Mouse (Mus musculus): Measurements from ENCODE around the gene Actl6b. TPM values are rescaled to one million over a fixed set of nuclear protein-coding genes. Genes with fewer than 3 reads are reported as not detected.

The Actl6b gene
- 35.3 and 37.2 TPM in 2 replicates for polyA plus RNA-seq (2012; rRNA removed)

DNA sequence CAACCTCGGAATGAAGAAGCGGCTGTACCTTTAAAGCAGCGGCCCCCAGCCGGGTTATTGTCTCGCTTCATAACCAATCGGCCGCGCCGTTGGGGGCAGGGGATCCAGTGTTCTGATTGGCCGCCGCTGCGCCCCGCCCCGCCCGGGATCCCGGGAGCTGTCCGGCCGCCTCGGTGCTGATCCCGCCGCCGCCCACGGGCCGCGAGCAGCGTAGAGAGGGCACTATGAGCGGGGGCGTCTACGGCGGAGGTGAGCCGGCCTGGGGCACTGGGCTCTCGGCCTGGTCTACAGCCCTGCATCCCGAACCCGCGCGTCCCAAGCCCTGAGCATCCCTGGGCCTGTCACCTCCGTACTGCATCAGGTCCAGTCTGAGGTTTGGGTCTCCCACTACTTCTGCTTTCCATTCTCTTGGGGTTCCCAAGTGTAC lies at the start of gene Actl6b:
Actl6b (plus strand) TSS at position 107 of the 427 bp plus-strand sequence.

GRCm38 (mm10) chr5:137518436-137518835 lies 34.9 kb upstream of the Actl6b start, which contains the start of gene Gigyf1:
Gene Gigyf1 (plus strand): TSS chr5:137518548.

DNA sequence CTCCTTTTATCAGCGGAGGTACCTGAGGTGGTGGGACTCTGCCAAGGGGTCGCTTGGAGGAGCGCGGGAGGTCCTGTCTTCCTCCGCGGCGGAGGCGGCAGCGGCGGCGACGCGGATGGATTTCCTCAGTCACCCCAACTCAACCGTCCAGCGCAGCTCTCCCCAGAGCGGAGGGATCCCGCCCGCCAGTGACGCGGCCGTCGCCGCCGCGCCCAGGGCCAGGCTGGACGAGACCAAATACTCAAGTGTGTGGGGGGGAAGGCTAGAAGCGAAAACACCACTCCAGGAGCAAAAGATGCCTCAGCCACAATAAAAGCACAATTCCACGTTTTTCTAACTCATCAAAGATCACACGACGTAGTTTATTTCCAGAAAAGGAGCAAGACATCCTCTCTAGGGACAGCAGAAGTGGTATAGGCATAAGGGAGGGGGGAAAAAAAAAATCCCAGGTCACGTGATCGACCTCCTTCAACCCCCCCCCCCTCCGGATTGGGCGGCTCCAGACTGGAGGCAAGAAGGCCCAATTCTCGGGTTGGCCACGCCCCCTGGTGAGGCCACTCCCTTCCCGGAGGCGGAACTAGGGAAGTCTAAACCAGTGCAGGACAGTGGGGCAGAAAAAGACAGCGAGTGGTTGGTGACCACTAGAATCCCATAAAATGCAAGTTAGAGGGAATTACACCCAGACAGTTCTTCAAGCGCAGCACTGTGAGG lies 20.0 kb upstream of the Actl6b start, which contains the start of the genes Epo and Gnb2:
Epo (minus strand) TSS at position 126 of the 711 bp plus-strand sequence.
Gnb2 (minus strand) TSS at position 394 of the 711 bp plus-strand sequence.

DNA sequence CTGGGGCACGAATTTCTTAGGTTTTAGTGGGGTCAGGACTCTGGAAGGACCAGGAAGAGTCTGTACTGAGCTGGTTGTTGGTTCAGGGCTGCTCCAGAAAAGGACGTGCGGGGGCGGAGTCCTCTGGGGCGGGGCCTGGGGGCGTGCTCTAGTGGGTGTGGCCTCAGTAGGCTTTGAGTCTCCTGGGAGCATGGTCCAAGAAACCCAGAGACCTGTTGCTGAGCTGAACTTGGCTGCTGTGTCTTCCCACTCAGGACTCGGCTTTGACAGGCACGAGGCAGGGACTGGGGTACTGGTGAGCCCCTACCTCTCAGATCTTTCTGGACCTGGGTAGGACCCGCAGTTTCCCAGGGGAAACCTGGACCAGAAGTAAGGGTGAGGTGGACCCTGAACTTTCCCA lies 16.3 kb downstream of the Actl6b start, which contains the start of gene Tfr2:
Tfr2 (plus strand) TSS at position 176 of the 400 bp plus-strand sequence.

DNA sequence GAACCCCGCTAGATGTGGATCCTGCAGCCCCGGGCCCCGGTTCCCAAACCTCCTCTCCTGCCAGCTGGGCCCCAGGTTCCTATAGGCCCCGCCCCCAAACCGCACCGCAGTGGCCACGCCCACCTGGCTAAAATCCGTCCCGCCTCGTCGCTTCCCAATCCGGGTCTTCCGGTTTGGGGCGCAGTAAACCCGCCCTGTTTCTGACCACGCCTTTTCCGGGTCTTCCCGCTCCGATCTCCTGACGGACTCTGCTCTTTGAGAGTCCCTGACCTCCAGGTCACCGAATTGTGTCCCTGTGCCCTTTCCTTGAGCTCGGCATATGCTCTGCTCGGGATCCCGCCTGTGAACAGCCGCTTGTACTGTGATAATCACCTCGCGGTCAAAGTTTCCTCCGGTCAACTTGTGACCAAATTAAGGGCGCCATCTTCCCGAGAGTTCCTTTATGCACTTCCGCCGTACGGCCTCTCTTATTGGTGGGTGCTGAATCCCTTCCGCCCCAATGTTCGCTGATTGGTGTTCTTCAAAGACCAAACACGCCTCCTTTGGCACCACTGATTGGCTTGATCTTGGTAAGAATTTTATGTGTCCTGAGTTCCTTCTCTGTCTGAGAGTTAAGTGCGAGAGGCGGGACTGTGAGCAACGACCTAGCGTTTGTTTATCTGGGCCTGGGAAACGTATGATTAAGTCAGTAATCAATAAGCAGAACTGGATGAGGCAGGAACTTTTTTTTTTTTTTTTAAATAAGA lies 47.5 kb downstream of the Actl6b start, which contains the start of gene Mospd3:
Mospd3 (minus strand) TSS at position 440 of the 746 bp plus-strand sequence.

GRCm38 (mm10) chr5:137613550-137613949 lies 60.2 kb downstream of the Actl6b start, which contains the start of gene Pcolce:
Gene Pcolce (minus strand): TSS chr5:137613784.

Other genes starting within 250 kb of the Actl6b start
- gene Srrt, start 245.8 kb upstream of the Actl6b start, polyA plus RNA-seq (2012; rRNA removed): 306 and 565 TPM in 2 replicates
- 54.4 and 56.7 TPM in 2 replicates for gene Trip6, start 239.1 kb upstream of the Actl6b start, polyA plus RNA-seq (2012; rRNA removed)
- 16.4 and 17.4 TPM in 2 replicates for gene Slc12a9, start 219.9 kb upstream of the Actl6b start, polyA plus RNA-seq (2012; rRNA removed)
- gene Ephb4, start 203.4 kb upstream of the Actl6b start, polyA plus RNA-seq (2012; rRNA removed): 37.9 and 63.6 TPM in 2 replicates
- 0.20 and 0.22 TPM in 2 replicates for gene Zan, start 76.5 kb upstream of the Actl6b start, polyA plus RNA-seq (2012; rRNA removed)
- gene Pop7, start 51.0 kb upstream of the Actl6b start, polyA plus RNA-seq (2012; rRNA removed): 37.8 and 38.1 TPM in 2 replicates
- gene Gigyf1, start 35.0 kb upstream of the Actl6b start, polyA plus RNA-seq (2012; rRNA removed): 49.3 and 96.6 TPM in 2 replicates
- gene Epo, start 20.3 kb upstream of the Actl6b start, polyA plus RNA-seq (2012; rRNA removed): 0.14 and 0.25 TPM in 2 replicates
- 496 and 503 TPM in 2 replicates for gene Gnb2, start 20.0 kb upstream of the Actl6b start, polyA plus RNA-seq (2012; rRNA removed)
- 4.9 and 5.7 TPM in 2 replicates for gene Tfr2, start 16.3 kb downstream of the Actl6b start, polyA plus RNA-seq (2012; rRNA removed)
- 31.8 and 36.3 TPM in 2 replicates for gene Mospd3, start 47.5 kb downstream of the Actl6b start, polyA plus RNA-seq (2012; rRNA removed)
- gene Pcolce, start 60.3 kb downstream of the Actl6b start, polyA plus RNA-seq (2012; rRNA removed): 56.3 and 103 TPM in 2 replicates
- 0.35 and 0.37 TPM in 2 replicates for gene Fbxo24, start 75.5 kb downstream of the Actl6b start, polyA plus RNA-seq (2012; rRNA removed)
- 24.1 and 30.8 TPM in 2 replicates for gene Lrch4, start 75.6 kb downstream of the Actl6b start, polyA plus RNA-seq (2012; rRNA removed)
- gene Gm20605, start 75.7 kb downstream of the Actl6b start, polyA plus RNA-seq (2012; rRNA removed): 16.3 and 21.2 TPM in 2 replicates
- gene Sap25, start 87.8 kb downstream of the Actl6b start, polyA plus RNA-seq (2012; rRNA removed): 29.4 and 31.0 TPM in 2 replicates
- gene Irs3, start 92.2 kb downstream of the Actl6b start, polyA plus RNA-seq (2012; rRNA removed): 0.11 and 0.15 TPM in 2 replicates
- gene Agfg2, start 131.2 kb downstream of the Actl6b start, polyA plus RNA-seq (2012; rRNA removed): 17.6 and 35.0 TPM in 2 replicates
- gene Nyap1, start 188.1 kb downstream of the Actl6b start, polyA plus RNA-seq (2012; rRNA removed): 40.0 and 67.1 TPM in 2 replicates
- 35.3 and 42.8 TPM in 2 replicates for gene Tsc22d4, start 192.2 kb downstream of the Actl6b start, polyA plus RNA-seq (2012; rRNA removed)
- gene Ppp1r35, start 225.3 kb downstream of the Actl6b start, polyA plus RNA-seq (2012; rRNA removed): 45.8 and 159 TPM in 2 replicates
- gene Mepce, start 234.1 kb downstream of the Actl6b start, polyA plus RNA-seq (2012; rRNA removed): 35.3 and 36.9 TPM in 2 replicates
- 18.1 and 26.0 TPM in 2 replicates for gene Zcwpw1, start 234.3 kb downstream of the Actl6b start, polyA plus RNA-seq (2012; rRNA removed)